Mouse (Mus musculus) layer of hippocampus, adult 11-12 months (tissue): ENCODE results near the gene Ranbp17.

Source experiments
- DNase-seq: peaks from one replicate; pipeline ENCODE4 v3.0.0; 2022; ENCODE audit warnings: low spot score

Gene Ranbp17

DNA sequence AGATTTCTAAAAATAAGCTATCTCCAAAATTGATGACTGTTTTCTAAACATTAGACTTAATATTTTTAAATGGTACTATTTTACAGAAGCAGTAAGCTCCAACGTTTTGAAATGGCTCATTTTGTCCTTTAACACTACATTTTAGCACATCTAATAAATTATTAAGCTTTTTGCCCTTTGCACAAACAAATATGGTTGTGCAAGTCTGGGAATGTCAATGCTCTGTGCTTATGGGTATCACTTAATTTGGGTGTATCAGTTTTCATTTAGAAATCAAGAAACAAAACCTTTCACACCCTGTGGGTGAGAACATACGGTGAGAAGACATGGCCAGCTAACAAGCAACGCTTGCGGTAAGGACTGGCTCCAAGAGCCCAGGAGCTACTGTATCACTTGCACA is 108.9 kb downstream of the Ranbp17 start:
- DNase-seq, result no peak

DNA sequence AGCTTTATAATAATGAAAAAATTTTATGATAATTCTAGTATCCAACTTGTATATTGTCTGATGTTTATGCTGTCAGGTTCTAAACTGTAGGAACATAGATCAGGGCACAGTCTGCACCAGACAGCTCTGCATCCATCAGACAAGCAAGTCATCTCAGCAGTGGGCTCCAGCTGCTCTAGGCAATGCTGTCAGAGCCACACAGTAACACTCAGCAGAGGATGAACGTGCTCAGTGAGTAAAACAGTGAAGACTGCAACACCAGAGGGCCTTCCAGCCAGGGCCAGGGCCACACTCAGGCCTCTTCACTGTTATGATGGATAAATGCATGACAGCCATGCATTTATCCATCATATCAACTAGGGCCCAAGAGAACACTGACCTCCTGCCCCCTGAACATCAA is 114.2 kb downstream of the Ranbp17 start:
- no peak for DNase-seq

DNA sequence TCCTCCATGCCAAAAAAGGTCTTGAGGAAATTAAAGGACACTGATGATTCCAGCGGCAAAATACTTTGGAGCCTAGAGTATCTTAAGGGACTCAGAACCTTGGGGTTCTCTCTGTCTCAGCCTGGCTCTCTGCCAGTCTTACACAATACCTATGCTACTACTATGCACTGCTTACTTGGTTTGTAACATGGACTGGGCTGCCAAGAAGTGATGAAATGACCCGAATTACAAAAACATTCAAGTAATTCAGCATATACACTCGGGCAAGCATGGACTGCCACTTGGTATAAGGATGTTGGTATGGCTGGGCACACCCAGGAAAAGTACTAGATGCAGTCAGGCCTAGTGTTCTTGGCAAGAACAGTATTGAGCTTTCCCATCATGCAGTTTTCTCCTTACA is 114.8 kb downstream of the Ranbp17 start:
- DNase-seq, result no peak

DNA sequence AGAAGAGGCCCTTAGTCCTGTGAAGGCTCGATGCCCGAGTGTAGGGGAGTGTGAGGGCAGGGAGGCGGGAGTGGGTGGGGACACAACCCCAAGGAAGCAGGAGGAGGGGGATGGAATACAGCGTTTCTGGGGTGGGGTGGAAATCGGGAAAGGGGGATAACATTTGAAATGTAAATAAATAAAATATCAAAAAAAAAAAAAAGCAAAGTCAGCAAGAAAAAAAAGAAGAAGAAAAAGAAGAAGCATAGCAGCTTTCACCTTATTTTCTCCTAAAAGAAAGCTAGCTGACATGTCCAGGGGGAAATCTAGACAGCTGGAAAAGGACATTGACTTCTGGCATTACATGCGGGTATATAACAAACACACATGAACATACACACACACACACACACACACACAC is 117.3 kb downstream of the Ranbp17 start:
- no peak for DNase-seq

DNA sequence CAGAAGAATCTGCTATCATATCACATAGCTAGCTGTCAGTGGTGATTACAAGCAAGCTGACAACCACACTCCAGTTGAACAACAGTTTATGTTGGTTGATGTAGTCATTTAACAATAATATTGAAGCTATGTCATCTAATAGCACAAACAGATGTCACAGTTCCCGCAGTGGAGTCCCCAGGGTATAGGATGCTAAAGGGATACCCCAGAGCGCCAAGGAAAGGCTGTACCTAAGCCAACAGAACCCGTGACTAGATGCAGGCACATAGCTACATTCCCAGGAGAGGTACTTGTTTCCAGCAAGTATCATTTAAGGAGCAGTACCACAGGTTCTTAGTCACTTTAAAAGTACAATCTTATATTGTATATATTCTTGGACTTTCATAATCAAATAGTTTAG is 119.5 kb downstream of the Ranbp17 start:
- no peak for DNase-seq

DNA sequence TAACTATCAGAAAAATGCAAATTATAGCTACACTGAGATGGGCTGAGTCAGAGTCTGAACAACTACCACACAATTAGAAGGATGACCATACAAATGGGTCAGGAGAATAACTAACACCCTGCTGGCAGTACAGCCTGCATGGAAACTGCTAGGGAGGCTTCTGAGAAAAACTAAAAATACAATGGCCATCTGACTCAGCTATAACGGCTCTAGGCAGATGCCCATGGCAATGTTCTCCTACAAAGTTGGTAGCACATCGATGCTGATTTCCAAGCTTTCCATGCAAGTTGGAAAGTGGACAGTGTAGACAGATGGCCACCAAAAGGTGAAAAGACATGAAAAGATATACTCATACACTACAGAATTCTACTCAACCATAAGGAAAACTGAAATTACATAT is 124.9 kb downstream of the Ranbp17 start:
- no peak for DNase-seq

DNA sequence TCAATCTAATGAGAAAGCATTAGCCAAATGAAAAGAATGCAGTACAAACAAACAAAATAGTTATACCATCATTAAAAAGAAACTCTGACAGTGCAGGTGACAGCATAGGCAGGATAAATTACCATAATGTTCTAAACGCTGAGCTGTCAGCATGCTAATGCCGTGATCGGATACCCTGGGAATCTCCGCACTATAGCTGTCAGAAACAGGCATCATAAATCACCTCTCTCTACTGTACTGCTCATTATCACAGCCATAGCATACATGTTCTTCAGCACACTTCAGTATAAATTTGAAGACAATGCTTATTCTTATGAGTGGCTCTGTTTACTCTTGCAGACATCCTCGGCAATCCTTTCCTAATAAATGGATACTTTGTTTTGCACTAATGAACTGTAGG is 151.7 kb downstream of the Ranbp17 start:
- DNase-seq, result no peak

DNA sequence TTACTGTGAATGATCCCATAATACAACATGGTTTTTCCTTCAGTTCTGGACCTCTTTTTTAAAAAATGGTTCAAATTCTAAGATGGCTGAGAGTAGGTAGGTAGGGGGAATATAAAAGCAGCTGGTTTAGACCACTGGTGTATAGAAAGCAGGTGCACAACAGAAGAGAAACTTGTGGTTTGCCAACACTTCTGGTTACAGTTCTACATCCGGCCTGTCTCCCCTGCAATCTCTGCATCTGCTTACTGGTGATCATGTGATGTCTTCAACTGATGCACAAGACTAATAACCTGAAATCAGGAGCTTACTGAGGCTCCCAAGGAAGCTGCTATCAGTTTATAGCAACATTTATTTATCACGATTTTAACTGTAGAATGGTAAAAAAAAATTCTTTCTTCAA is 164.3 kb downstream of the Ranbp17 start:
- DNase-seq, result no peak

DNA sequence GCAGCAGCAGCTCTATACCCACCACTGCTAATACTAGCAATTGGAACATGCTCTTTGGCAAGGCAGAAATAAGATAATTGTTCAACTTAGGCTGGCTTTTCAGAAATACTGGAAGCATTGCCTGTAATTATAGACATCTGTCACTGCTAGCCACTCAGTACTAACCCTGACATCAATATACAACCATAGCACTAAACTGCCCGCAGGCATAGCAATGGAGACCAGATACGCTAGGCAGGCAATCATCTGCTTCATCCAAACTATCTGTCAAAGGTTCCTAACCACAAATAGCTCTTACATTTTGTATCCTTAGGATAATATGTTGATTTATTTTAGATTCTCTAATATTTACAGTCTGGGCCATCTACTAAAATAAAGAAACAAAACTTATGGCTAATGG is 171.5 kb downstream of the Ranbp17 start:
- DNase-seq, result no peak

DNA sequence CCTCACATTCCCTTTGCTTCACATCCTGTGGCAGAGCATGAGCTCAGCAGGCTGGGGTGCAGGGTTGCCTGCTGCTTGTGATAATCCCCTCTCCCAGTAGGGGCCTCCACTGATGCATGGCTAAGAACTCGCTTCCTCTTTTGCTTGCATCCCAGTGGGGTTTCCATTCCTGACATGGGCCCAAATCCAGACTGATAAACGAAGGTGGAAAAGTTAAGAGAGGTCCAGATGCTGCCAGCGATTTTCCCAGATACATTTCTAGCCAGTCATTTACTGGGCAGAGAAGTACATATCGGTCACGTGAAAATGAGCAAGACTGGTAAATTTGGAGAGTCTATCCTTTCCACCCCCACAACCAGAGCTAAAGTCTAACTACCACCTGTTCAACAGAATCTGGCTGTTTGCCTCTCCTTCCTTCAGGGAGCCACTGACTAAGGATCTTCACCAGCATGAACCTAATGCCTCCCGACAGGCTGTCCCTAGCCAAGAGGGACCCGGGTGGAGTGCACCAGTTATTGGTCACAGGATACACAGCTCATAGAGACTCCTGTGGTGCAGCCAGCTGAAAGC is 176.9 kb downstream of the Ranbp17 start:
- DNase-seq, result peak; percentile 50

DNA sequence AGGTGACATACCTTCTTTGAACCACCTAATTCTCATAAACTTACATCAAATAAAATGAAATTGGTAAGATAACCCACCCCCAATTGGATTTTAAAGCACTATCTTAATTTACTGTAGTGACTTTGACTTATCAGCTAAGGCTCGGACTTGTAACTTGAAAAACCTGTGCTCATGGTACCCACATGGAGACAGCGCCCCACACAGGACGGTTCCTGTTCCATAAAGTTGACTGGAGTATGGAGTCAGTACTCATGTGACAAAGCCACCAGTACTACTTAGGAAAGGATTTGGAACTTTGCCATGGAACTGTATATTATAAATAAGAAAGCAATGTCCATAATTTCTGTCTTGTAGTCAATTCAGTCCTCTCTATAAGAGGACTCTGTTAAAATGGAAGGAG is 177.9 kb downstream of the Ranbp17 start:
- DNase-seq, result no peak

DNA sequence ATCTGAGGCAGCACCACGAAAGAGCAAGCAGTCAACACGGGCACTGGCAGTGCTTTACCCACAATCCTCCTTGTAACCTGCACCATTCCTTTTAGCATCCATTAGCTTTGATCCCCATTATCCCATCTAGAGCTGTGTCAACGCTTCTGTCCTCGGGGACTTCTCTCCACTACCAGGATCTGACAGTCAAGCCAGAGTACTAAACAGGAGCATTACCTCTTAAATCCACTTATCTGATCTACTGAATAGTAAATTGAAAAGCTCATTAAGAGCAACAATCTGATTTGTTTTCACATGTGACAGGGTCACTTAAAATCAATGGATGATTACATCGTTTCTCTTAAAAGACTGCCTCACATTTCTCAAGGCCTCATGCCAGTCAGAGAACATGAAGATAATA is 181.4 kb downstream of the Ranbp17 start:
- DNase-seq, result no peak

DNA sequence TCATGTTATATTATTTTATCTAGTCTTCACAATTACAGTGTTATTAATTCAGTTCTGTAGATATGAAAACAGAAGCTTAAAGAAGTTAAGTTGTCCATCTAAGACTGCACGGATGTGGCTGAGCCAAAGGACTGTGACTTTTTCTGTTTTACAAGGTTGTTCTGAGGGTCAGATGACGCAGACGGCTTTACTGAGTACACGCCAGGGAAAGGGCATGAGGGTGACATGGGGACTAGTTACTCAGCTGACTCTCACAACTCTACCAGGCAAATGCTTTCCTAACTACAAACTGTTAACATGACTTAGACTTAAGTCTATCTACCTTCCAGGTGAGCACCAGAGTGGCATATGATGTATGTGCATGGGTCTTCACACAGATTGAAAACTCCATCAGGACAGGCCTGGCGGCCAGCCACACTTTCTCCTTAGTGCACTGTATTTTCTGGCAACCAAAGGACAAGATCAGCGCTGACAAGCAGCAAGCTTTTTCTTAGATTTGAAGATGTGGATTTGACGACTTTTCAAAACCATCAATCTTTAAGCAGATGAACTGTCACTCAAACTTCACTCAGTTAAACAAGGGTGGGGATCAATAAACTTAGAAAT is 194.4 kb downstream of the Ranbp17 start:
- no peak for DNase-seq

DNA sequence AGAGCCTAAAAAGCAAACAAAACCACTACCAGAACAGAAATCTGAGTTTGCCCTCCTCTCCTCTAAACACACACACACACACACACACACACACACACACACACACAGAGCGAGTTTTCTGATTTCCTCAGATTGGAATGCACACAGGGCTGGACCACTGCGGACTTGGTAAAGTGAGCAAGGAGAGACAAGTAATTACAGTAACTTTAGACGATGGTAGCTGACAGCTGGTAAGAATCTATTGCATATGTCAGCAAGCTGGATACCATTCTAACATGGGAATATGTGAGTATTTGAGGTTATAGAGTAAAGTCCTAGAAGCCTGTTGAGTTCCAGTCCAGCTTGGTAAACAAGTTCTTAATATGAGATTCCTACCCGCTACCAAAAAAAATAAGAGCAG is 204.0 kb downstream of the Ranbp17 start:
- DNase-seq, result no peak

DNA sequence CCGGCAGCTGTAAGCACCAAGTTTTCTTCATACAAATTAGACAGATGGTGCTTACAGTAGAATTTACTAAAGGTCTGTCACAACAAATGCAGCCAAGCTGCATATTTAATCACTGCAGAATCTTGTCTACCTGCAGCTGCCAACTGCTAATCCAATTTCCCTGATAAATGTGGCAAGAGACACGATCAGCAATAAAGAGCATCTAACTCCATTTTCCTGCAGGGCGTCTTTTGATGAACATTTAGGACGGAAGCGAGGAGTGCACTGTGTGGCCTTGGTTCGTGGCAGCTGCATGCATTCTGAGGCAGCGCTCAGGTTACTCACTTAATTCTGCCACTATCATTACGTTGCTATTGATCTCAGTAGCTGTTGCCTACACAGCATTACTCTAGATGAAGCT is 212.7 kb downstream of the Ranbp17 start:
- no peak for DNase-seq

DNA sequence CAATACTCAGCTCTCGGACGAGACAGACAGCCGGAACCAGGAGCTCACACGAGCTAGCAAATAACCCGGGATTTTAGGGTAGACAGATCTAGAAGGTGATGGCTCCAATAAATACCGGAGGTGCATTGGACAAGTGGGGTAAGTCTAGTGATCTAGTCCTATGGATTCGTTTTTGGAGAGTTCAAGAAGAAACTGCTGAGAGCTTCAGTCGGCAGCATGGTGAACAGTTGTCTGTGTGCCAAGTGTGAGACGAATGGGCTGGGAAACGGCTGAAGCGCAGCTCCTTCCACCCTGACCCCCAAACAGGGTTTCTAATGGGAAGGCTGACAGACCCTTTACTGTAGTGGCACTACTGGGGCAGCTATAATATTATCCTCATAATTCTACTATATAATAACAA is 214.2 kb downstream of the Ranbp17 start:
- no peak for DNase-seq

DNA sequence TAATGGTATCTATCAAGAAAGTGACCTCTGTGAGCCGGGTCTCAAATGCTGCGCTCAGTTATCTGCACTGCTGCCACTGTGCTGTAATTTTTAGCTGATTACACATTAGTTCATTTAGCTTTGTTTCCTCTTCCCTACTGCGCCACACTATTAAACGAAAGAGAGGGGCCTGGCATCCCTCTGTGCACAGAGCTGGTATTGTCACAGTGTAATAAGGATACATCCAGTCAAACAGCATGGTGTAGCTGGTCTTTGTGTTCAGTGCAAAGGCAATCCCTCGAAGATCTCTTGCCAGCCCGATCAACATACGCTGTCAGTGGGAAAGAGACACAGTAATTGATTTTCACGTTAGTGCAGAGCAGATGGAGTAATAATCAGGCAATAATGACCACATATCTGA is 216.4 kb downstream of the Ranbp17 start:
- no peak for DNase-seq

DNA sequence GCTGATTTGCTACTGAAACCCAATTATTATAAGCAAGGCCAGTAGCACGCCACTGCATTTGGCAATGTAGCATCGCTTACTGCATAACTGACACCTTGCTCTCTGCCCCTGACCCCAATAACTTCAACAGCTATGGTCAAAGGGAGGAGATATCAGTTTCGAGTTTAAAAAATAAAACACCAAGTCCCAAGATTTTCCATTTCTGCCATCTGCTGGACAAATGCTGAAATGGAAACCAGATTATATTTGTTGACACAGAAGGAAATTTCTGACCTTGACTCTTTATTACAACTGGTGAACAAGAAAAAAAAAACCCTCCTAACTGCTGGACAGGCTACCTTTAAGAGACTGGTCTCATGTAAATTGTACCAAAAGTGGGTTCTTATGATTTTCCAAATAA is 218.1 kb downstream of the Ranbp17 start:
- DNase-seq, result peak; percentile 21

DNA sequence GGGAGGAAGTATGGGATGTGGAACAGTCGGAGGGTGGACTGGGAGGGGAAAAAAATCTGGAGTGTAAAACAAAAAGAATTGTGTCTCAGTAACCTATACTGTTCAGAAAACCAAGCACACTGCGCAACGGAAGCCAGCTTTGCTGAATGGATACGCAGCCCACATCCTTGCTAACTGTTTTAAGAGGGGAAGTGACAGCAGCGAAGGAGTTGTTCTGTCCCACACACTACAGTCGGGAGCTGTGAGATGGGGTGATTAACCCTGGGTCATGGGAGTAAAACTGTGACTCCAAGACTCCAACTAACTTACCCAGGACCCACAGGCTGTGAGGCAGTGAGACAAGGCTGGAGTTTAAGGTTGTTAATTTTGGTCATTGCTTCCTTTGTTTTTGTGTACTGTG is 219.5 kb downstream of the Ranbp17 start:
- no peak for DNase-seq

DNA sequence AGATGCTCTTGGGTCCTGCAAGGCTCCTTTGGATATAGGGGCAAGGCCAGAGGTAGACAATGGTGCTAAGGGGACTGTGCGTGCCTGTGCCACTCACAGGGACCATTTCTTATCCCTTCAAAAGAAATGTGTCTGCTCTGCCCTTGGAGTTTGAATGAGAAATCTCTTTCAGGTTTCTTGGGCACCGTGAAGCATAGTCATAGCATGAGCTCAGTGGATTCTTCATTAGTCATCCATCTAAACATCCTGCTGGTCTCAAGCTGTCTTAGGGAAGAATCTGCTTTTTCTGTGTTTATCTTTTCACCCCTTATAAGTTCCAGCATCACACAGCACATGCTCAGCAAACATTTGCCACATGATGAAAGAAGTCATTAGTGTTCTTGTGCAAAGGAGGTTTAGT is 235.0 kb downstream of the Ranbp17 start:
- no peak for DNase-seq

DNA sequence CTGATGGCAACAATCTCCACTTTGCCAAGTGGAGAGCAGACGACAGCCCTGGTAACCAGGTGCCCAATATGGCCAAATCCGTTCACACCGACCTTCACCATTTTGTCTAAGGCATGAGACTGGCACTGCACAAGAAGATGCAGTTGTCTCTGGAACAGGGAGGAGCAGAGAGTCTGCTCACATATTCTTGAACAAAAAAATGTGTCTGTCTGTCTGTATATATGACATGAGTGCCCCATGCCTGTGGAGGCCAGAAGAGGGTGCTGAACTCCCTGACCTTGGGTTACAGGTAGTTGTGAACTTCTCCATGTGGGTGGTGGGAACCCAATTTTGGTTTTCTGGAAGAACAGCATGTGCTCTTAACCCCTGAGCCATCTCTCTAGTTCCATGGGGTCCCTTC is 236.9 kb downstream of the Ranbp17 start, which contains the start of gene Gm12117:
Gene Gm12117, minus strand, starts transcription at position 101 of the 400 bp plus-strand sequence.
- no peak for DNase-seq

DNA sequence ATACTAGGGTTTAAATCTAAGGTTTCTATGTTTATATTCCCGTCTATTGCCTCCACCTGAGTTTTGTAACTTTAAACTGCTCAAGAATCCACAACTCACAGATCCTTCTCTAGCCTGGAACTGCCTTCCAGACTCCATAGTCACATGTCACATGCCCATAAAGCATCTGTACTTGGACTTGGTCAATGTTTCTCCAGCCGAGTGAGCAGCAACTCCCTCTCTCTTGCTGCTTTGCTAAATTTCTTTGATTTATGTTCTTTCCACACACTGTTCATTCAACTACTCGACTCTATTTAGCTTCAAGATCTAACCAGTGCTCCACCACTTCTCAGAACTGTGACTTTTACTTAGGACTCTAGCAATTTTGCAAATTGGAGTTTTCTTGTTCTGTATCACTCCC is 238.7 kb downstream of the Ranbp17 start:
- no peak for DNase-seq

DNA sequence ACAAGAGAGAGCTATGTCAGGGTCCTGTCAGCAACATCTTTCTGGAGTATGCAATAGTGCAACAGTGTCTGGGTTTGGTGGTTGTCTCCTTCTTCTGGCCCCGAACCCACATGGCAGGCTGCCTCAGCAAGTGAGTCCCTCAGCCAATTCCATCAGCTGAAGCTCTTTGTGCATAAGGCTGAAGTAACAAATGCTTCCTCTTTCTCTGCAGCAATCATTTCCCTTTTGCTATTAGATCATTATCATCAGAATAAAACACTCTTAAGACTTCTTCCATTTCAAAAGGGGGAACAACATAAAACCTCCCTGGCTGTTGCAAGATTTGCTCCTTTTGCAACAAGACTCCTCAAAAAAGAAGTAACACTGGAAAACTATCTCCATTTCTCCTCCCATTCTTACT is 239.3 kb downstream of the Ranbp17 start:
- DNase-seq, result no peak

DNA sequence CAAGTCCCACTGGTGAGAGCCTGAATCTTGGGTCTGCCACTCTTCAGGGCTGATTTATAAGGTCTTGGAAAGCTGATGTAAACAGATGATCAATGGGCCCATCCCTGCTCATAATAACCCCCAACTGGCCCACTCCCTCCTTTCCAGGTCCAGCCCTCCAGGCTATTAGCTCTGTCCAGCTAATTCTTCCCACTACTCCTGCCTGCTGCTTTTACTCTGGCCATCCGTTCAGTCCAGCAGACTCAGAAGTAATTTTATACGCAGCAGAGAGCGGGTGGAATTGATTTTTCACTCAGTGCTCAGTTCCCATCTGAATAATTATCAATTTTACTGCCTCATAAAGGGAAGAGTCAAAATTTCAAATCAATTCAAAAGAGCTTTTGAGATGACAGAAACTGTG is 273.3 kb downstream of the Ranbp17 start:
- no peak for DNase-seq

DNA sequence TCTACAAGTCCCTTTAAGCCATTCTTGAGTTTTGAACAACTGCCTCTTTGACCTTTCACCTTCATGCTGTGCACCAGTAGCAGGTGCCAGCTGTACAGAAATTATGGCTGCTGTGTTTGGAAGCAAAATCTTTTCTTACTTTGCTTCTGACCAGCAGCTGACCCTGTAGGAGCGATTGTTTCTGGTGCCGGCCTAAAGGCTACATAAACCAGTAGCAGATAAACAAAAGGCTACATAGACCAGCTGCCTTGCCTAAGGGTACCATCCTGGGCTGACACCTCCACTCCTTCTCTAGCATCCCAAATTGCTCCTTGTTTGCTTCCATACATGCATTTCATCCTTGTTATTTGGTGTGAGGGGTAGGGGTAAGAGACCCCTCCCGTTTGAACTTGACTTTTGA is 279.4 kb downstream of the Ranbp17 start:
- DNase-seq, result no peak
